Mouse (Mus musculus) heart, adult 2 months (tissue): ENCODE results near the gene Pabpn1. TPM values are rescaled to one million over a fixed set of nuclear protein-coding genes. Genes with fewer than 3 reads are reported as not detected.

Source experiments
- DNase-seq, 2 experiments: peaks; one replicate each; pipeline ENCODE4 v3.0.0; 2021
- H3K27ac ChIP-seq: fragments of 200-600 bp; 2 replicates; pipeline ENCODE4 v1.8.1; 2022
- H3K27me3 ChIP-seq: fragments of 200-500 bp; 2 replicates; pipeline ENCODE4 v1.6.1; 2012; ENCODE audit warnings: mild to moderate bottlenecking, low read length, inconsistent platforms, mixed read lengths; ENCODE audit not compliant: control insufficient read depth, insufficient read depth
- H3K36me3 ChIP-seq: fragments of 200-500 bp; 2 replicates; pipeline ENCODE4 v1.6.1; 2012; ENCODE audit warnings: low read length, inconsistent platforms; ENCODE audit not compliant: control insufficient read depth, insufficient read depth
- H3K4me1 ChIP-seq: fragments of 200-500 bp; 2 replicates; pipeline ENCODE4 v1.6.1; 2011; ENCODE audit warnings: low read length; ENCODE audit not compliant: control insufficient read depth, insufficient read depth
- H3K4me3 ChIP-seq: fragments of 200-600 bp; 2 replicates; pipeline ENCODE4 v1.8.1; 2022
- H3K79me2 ChIP-seq: fragments of 200-500 bp; replicated peaks from 2 replicates; pipeline ENCODE4 v1.6.1; 2012; ENCODE audit warnings: mild to moderate bottlenecking, inconsistent platforms, low read length, moderate library complexity, mixed read lengths; ENCODE audit not compliant: control insufficient read depth, insufficient read depth
- H3K9ac ChIP-seq: fragments of 200-500 bp; 2 replicates; pipeline ENCODE4 v1.6.1; 2012; ENCODE audit warnings: low read depth, mild to moderate bottlenecking, control low read depth, inconsistent platforms, low read length, mixed read lengths
- CTCF ChIP-seq: fragments of 200-600 bp; IDR thresholded peaks from 2 replicates; pipeline ENCODE4 v1.8.1; 2022; ENCODE audit warnings: antibody characterized with exemption, mild to moderate bottlenecking, moderate library complexity
- EP300 ChIP-seq: fragments of 200-500 bp; IDR thresholded peaks from 2 replicates; pipeline ENCODE4 v1.6.1; 2011; ENCODE audit warnings: low read depth, low read length, control low read depth; ENCODE audit not compliant: insufficient read depth
- POLR2A ChIP-seq: fragments of 200-500 bp; IDR thresholded peaks from 2 replicates; pipeline ENCODE4 v1.6.1; 2011; ENCODE audit warnings: mild to moderate bottlenecking, low read depth, low read length, control low read depth; ENCODE audit not compliant: insufficient read depth
- WGBS: fragments of 180-500 bp; shearing (Covaris S2); methylation state at CpG from one replicate; pipeline ENCODE4 v1.1.7; 2018; 5-methylcytosine and 5-hydroxymethylcytosine counted together
- intact Hi-C: fragments of 180-260 bp; cut with DNase I; formaldehyde crosslinking; loops from one replicate; pipeline ENCODE4 v1.15.1; 2025
- polyA plus RNA-seq: library from polyadenylated mRNA; depleted of rRNA; stranded (reverse); fragments of >200 nt; gene quantifications from 2 replicates; pipeline ENCODE4 v1.2.3, GENCODE M21; 2012
- total RNA-seq, 2 experiments: library from RNA; stranded (reverse); gene quantifications; 2 replicates each; pipeline ENCODE4 v1.2.3; 2021

The Pabpn1 gene
- total and polyA plus RNA-seq, 3 experiments, result 51.4 to 66.2 (median 52.2) TPM

DNA sequence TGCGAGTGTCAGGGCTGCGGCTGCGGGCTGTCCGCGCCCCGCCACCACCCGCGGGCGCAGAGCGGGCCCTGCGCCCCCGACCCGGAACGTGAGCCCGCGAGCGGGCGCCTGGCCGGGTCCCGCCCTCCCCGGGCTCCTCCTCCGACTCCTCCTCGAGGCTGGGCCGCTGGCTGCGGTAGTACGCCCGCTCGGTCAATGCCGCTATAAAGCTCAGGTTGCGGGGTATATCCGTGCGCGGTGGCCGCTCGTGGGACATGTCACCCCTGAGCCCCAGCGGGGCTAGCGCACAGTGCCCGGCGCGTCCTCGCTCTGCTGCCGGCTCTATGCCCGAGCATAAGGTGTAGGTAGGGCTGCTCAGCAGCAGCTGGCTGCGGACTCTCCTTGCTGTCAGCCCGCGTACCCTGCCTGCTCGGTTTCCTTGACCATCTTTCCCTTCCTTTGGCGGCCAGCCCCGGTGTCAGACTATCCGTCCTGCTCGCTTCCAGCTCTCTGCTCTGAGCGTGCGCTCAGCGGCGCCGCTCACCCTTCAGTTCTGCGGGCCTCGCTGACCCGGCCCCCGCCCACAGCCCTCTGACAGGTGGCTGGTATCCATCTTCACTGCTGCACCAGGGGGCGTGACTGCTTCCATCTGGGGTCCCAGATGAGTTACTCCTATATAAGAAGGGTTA is 15.1 kb upstream of the Pabpn1 start, which contains the start of gene Ppp1r3e:
Ppp1r3e (minus strand) TSS at position 503 of the 668 bp plus-strand sequence.
- peaks cover 2% of the 10 kb centered on the region; the same call in 1 of the 2 replicates for H3K4me1 ChIP-seq
- no peak for TF ChIP-seq EP300
- TF ChIP-seq POLR2A, result 0 out of 2 replicates have a peak, but pooled peaks have one; percentile 20
- 0 out of 2 replicates have a peak, but pooled peaks have one; percentile 5 for TF ChIP-seq CTCF
- peak within 1 kb of the TSS; percentile 81 for H3K4me3 ChIP-seq
- H3K27ac ChIP-seq, result peak within 1 kb of the TSS; percentile 76
- peak; percentile 83 to 84 for DNase-seq
- intact Hi-C loops, result no loop called here
- H3K9ac ChIP-seq, result peak within 1 kb of the TSS; percentile 89
- H3K36me3 ChIP-seq, result no peaks in the 10 kb centered on the region
- H3K79me2 ChIP-seq, result no peaks in the 10 kb centered on the region
- no peaks in the 10 kb centered on the region for H3K27me3 ChIP-seq
- under 1% methylated on average over 54 of the region's 61 CpGs for WGBS

DNA sequence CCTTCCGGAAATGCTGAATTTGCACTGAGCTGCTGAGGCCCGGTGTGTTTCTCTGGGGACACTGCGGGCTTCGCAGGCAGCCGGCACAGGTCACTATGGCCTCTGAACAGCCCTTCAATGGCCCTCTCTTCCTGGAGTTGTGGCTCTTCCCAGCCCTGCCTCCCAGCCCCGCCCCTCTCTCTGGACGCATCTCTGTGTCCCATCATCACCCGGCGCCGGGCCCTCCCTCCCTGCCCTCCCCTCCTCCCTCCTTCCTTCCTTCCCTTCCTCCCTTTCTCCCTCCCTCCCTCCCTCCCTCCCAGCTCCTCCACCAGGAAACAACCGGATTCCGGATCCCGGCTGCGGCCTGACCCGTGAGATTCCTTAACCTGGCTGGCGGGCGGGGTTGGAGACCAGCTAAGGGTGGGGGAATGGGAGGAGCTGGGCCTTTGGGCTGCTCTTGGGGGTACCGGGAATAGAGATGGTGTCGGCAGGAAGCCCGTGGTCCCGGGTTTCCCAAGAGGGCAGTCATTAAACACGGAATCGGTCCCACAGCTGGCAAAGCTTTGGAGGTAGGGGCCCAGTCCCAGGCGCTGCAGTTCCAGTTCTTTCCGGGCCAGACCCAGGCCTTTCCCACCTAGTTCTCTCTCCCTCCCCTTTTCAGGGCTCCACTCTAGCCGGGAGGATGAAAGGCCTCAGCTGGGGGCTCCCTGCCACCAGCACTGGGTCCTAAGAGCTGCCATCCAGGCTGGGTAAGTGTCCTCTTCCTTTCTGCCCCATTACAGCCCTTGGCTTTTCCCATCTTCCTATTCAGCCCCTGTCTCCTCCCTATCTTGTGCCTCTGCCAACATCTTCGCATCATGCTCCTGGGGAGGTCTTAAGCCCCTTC is 8.9 kb upstream of the Pabpn1 start, which contains the start of the genes Bcl2l2 and Gm20521:
Bcl2l2 (plus strand) TSS at position 224 of the 868 bp plus-strand sequence.
Gm20521 (plus strand) TSS at position 288 of the 868 bp plus-strand sequence.
- peak within 1 kb of the TSS; percentile 48 for H3K4me3 ChIP-seq
- no peaks in the 10 kb centered on the region for H3K79me2 ChIP-seq
- peak within 1 kb of the TSS; percentile 91 for H3K27ac ChIP-seq
- H3K27me3 ChIP-seq, result no peaks in the 10 kb centered on the region
- H3K9ac ChIP-seq, result peak within 1 kb of the TSS; percentile 68
- no peaks in the 10 kb centered on the region for H3K36me3 ChIP-seq
- TF ChIP-seq EP300, result peak; percentile 65; the same call in 1 of the 2 replicates
- TF ChIP-seq POLR2A, result peak; percentile 95
- TF ChIP-seq CTCF, result no peak
- WGBS, result 1% methylated on average over 24 of the region's 27 CpGs
- intact Hi-C loops, result no loop called here
- DNase-seq, result peak; percentile 85 to 86
- H3K4me1 ChIP-seq, result peaks cover 2% of the 10 kb centered on the region

DNA sequence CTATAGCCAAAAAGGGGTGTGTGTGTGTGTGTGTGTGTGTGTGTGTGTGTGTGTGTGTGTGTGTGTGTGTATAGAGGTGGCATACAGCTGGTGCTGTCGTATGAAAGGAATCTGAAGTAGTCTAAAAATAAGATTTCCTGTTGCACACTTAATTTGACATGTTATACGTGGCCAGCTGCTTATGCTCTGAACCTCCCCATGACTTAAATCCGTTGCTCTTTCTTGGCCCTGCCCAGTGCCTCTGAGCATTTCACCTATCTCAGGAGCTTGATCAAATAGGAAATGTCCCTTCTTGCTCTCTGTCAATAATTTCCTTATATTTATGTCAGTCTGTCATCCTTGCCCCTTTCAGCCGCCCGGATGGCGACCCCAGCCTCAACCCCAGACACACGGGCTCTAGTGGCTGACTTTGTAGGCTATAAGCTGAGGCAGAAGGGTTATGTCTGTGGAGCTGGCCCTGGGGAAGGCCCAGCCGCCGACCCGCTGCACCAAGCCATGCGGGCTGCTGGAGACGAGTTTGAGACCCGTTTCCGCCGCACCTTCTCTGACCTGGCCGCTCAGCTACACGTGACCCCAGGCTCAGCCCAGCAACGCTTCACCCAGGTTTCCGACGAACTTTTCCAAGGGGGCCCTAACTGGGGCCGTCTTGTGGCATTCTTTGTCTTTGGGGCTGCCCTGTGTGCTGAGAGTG is 8.1 kb upstream of the Pabpn1 start:
- intact Hi-C loops, result no loop called here
- 39% methylated on average over 21 of the region's 21 CpGs for WGBS
- Histone ChIP-seq H3K79me2 (no peaks in the 10 kb centered on the region), H3K4me3 (peak overlapping the region; percentile 8; the same call in 1 of the 2 replicates), H3K27me3 (no peaks in the 10 kb centered on the region), H3K4me1 (peaks cover 2% of the 10 kb centered on the region), H3K36me3 (no peaks in the 10 kb centered on the region), H3K27ac (peak overlapping the region; percentile 76), H3K9ac (peak overlapping the region; percentile 66)
- TF ChIP-seq POLR2A (no peak), CTCF (no peak), EP300 (no peak)
- DNase-seq, result no peak

DNA sequence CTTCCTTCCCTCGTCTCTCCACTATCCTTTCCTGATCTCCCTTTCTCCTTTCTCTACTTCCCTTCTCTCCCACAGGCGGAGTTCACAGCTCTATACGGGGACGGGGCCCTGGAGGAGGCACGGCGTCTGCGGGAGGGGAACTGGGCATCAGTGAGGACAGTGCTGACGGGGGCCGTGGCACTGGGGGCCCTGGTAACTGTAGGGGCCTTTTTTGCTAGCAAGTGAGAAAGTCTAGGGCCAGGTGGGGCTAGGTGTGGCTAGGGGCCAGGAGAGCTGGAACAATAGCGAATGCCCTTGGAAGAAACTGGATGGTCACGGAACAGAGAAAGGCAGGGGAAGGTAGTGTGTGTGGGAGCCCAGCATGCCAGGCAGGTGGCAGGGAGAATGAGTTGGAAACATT is 7.0 kb upstream of the Pabpn1 start:
- intact Hi-C loops, result no loop called here
- DNase-seq, result no peak
- Histone ChIP-seq H3K9ac (no peak overlapping the region), H3K27me3 (no peaks in the 10 kb centered on the region), H3K27ac (no peak overlapping the region), H3K79me2 (no peaks in the 10 kb centered on the region), H3K4me1 (peaks cover 2% of the 10 kb centered on the region), H3K36me3 (no peaks in the 10 kb centered on the region), H3K4me3 (no peak overlapping the region)
- TF ChIP-seq POLR2A (no peak), EP300 (no peak), CTCF (no peak)
- 85% methylated on average over 11 of the region's 11 CpGs for WGBS

DNA sequence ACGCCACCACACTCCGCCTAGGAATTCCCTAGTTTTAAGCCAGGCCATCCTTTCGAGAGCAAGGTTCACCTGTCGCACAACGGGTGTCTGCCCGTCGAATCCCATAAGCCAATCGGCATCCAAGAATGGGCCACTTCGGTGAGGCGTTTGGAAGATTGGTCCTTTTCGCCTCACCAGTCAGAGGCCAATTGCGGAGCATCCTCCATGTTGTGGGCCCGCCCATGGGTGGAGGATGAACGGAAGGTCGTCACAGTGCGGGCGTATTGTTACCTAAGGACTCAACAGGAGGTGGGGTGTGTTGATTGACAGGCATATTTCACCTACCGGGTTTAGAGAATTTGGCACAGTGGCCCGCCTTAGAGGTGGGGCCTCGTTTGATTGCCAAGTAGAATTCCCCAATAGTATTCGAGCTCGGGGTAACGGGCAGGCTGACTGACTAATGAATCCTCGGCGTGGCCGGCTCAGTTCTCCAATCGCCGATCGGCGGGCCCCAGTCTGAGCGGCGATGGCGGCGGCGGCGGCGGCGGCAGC is 1.4 kb downstream of the Pabpn1 start:
- peaks cover 14% of the 10 kb centered on the region for H3K36me3 ChIP-seq
- DNase-seq, result peak; percentile 99
- intact Hi-C loops, result loop anchor here (1.0 to 2.0 kb wide), 2 partner anchors 29 to 201 kb away; partner anchors contain the start of gene Thtpa
- H3K4me3 ChIP-seq, result peak overlapping the region; percentile 91
- TF ChIP-seq POLR2A, result peak; percentile 92
- TF ChIP-seq EP300, result peak; percentile 91
- TF ChIP-seq CTCF, result no peak
- H3K79me2 ChIP-seq, result peaks cover 2% of the 10 kb centered on the region
- peak overlapping the region; percentile 92 for H3K9ac ChIP-seq
- peak overlapping the region; percentile 90 for H3K27ac ChIP-seq
- H3K4me1 ChIP-seq, result peaks cover 3% of the 10 kb centered on the region; the same call in 1 of the 2 replicates
- H3K27me3 ChIP-seq, result no peaks in the 10 kb centered on the region
- WGBS, result under 1% methylated on average over 38 of the region's 38 CpGs
